Mouse (Mus musculus): Measurements from ENCODE around the gene Ces2g.

The Ces2g gene

GRCm38 (mm10) chr8:104961537-104961961, at the start of gene Ces2g:
Gene Ces2g, plus strand, starts transcription at chr8:104961718.
- no peak for DNase-seq (ENCODE audit: low spot score)

DNA sequence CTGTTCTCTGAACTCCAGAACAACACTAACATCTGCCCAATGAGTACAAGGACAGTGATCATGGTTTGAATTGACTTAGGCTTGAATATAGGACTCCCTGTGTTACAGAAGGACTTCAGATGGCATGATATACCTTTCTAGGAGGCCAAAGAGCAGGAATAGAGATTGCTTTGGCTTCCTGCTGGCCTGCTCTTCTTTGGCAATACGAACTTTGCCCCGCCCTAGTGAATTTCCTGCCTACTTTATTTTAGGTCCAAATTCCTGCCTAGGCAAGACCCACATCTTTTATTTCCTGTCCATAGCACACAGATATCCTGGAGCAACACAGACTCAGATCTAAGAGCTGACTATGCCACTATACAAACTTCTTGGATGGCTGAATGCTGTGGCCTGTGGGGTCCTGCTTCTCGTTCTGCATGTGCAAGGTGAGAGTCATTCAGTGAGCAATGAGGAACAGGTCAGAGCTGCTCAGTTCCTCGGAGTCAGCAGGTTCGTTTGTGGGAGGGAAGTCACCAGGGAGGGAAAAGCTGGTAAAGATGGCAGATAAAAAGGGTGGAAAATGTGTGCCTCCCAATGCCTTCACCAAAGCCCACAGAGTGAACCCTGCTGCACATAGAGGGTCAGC, 35.4 kb upstream of the Ces2g start, which contains the start of gene Ces2e:
Ces2e (plus strand) TSS at position 289 of the 625 bp plus-strand sequence.
- no peak for DNase-seq (ENCODE audit: low spot score)

- no peak for DNase-seq (ENCODE audit: low spot score)
These were observed 34.2 kb upstream of the Ces2g start for GRCm38 (mm10) chr8:104927301-104927700.

DNA sequence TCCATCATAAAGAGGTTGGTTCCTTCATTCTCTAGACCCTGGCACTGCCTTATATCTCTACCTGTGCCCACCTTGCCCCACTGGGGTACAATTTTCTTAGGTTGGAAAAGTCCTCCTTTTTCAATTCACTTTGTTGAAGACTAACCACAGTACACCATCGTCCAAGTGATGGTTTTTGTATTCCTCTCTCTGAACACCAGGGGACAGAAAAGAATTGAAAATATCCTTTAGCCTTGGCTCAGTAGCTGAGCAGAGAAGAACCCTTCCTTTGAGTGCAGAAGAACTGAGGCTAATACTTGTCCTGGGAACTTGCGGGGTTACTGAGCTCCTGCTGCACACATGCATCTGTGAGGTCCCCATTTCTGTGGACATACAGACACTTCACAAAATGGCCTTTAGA, 16.9 kb upstream of the Ces2g start:
- DNase-seq (ENCODE audit: low spot score): no peak

DNA sequence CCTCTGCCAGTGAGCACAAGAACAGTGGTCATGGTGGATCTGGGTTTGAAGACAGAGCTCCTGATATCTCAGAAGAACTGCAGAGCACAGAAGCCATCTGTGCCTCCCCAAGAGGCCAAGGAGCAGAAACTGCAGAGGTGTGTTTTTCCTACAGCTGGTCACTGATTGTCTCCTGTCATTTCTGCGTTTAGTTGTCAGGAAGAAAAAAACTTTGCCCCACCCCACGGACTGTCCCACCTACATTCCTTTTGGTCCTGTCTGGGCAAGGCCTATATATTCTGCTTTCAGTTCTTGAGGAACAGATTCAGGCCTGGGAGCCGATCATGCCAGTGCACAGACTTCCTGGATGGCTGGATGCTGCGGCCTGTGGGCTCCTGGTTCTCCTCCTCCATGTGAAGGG, 14.5 kb upstream of the Ces2g start, which contains the start of gene Ces2f:
Ces2f (plus strand) TSS at position 301 of the 400 bp plus-strand sequence.
- DNase-seq (ENCODE audit: low spot score): no peak

- DNase-seq (ENCODE audit: low spot score): no peak
These were observed 12.5 kb upstream of the Ces2g start for GRCm38 (mm10) chr8:104949031-104949430.

- no peak for DNase-seq (ENCODE audit: low spot score)
These were observed 847 bp downstream of the Ces2g start for GRCm38 (mm10) chr8:104962229-104962901.

GRCm38 (mm10) chr8:104963375-104963894, 1.9 kb downstream of the Ces2g start:
- no peak for DNase-seq (ENCODE audit: low spot score)

- no peak for DNase-seq (ENCODE audit: low spot score)
These were observed 22.6 kb downstream of the Ces2g start for GRCm38 (mm10) chr8:104984126-104984525.

DNA sequence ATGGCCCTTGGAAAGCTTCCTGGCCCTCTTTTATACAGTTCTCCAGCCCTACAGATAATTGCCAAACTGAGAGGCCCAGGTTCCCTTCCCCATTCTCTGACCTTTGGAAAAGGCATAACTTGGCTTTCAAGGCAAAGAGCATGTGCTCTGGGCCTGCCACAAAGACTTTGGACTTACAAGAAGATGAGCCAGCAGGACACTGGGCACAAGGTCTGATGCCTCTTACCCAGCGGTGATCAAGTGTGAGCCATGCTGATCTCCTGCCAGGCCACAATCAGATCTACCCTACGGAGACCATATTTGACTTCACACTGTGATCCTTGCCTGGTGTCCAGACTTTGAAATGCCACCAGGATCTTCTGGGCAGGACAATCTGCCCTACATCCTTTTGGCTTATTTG, 23.4 kb downstream of the Ces2g start:
- DNase-seq (ENCODE audit: low spot score): no peak

- no peak for DNase-seq (ENCODE audit: low spot score)
These were observed 36.7 kb downstream of the Ces2g start for GRCm38 (mm10) chr8:104998191-104998590.

GRCm38 (mm10) chr8:104999183-104999582, 37.7 kb downstream of the Ces2g start:
- no peak for DNase-seq (ENCODE audit: low spot score)

- no peak for DNase-seq (ENCODE audit: low spot score)
These were observed 39.1 kb downstream of the Ces2g start, which contains the start of gene Ces2h for GRCm38 (mm10) chr8:105000586-105000985. Gene Ces2h, plus strand, starts transcription at chr8:105000853.

DNA sequence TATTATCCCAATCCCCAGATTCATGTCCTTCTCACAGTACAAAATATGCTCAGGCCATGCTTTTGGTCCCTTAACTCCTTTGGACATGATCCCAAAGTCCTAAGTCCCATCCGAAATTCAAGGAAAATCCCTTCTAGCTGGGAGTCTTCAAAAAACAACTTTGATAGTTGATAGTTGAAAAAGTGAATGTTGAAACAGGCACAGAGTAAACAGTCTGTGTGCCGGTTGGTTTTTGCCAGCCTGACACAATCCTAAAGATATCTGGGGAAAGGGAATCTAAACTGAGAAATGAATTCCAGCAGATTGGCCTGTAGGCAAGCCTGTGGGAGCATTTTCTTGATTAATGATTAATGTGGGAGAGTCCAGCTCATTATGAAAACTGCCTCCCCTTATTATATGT, 48.5 kb downstream of the Ces2g start:
- DNase-seq (ENCODE audit: low spot score): no peak

GRCm38 (mm10) chr8:105011136-105011535, 49.6 kb downstream of the Ces2g start:
- DNase-seq (ENCODE audit: low spot score): no peak

GRCm38 (mm10) chr8:105014391-105014790, 52.9 kb downstream of the Ces2g start:
- no peak for DNase-seq (ENCODE audit: low spot score)

All from retina, embryonic 14.5 days (tissue).